Mouse (Mus musculus): ENCODE measurements around the gene Cma2. TPM values are rescaled to one million over a fixed set of nuclear protein-coding genes. Genes with fewer than 3 reads are reported as not detected.

The Cma2 gene
- not detected for polyA plus RNA-seq (2014; fragmentation: Illumina TruSeq; extraction: RNeasy Lipid Tissue Mini Kit (QIAGEN cat#74804); ENCODE audit: low read depth, low replicate concordance)

GRCm38 (mm10) chr14:55950346-55951030 is at the start of gene Cma2:
Gene Cma2, plus strand, starts transcription at chr14:55950980.

GRCm38 (mm10) chr14:55944575-55944974 is 6.2 kb upstream of the Cma2 start, which contains the start of gene Cma1:
Gene Cma1, minus strand, starts transcription at chr14:55944675.

GRCm38 (mm10) chr14:56017671-56018070 is 66.9 kb downstream of the Cma2 start, which contains the start of gene Mcpt1:
Gene Mcpt1, plus strand, starts transcription at chr14:56017971.

Other genes starting within 250 kb of the Cma2 start
- gene Tgm1, start 237.1 kb upstream of the Cma2 start, polyA plus RNA-seq (2014; fragmentation: Illumina TruSeq; extraction: RNeasy Lipid Tissue Mini Kit (QIAGEN cat#74804); ENCODE audit: low read depth, low replicate concordance): 0.21 TPM
- gene Rabggta, start 228.7 kb upstream of the Cma2 start, polyA plus RNA-seq (2014; fragmentation: Illumina TruSeq; extraction: RNeasy Lipid Tissue Mini Kit (QIAGEN cat#74804); ENCODE audit: low read depth, low replicate concordance): 15.7 TPM
- gene Dhrs1, start 205.3 kb upstream of the Cma2 start, polyA plus RNA-seq (2014; fragmentation: Illumina TruSeq; extraction: RNeasy Lipid Tissue Mini Kit (QIAGEN cat#74804); ENCODE audit: low read depth, low replicate concordance): 55.4 TPM
- gene Nop9, start 205.3 kb upstream of the Cma2 start, polyA plus RNA-seq (2014; fragmentation: Illumina TruSeq; extraction: RNeasy Lipid Tissue Mini Kit (QIAGEN cat#74804); ENCODE audit: low read depth, low replicate concordance): 10.6 TPM
- 6.6 TPM for gene Cideb, start 192.5 kb upstream of the Cma2 start, polyA plus RNA-seq (2014; fragmentation: Illumina TruSeq; extraction: RNeasy Lipid Tissue Mini Kit (QIAGEN cat#74804); ENCODE audit: low read depth, low replicate concordance)
- not detected for gene Ltb4r2, start 189.6 kb upstream of the Cma2 start, polyA plus RNA-seq (2014; fragmentation: Illumina TruSeq; extraction: RNeasy Lipid Tissue Mini Kit (QIAGEN cat#74804); ENCODE audit: low read depth, low replicate concordance)
- 0.45 TPM for gene Ltb4r1, start 185.0 kb upstream of the Cma2 start, polyA plus RNA-seq (2014; fragmentation: Illumina TruSeq; extraction: RNeasy Lipid Tissue Mini Kit (QIAGEN cat#74804); ENCODE audit: low read depth, low replicate concordance)
- 21.5 TPM for gene Adcy4, start 166.9 kb upstream of the Cma2 start, polyA plus RNA-seq (2014; fragmentation: Illumina TruSeq; extraction: RNeasy Lipid Tissue Mini Kit (QIAGEN cat#74804); ENCODE audit: low read depth, low replicate concordance)
- gene Ripk3, start 162.1 kb upstream of the Cma2 start, polyA plus RNA-seq (2014; fragmentation: Illumina TruSeq; extraction: RNeasy Lipid Tissue Mini Kit (QIAGEN cat#74804); ENCODE audit: low read depth, low replicate concordance): 3.1 TPM
- gene Nfatc4, start 127.8 kb upstream of the Cma2 start, polyA plus RNA-seq (2014; fragmentation: Illumina TruSeq; extraction: RNeasy Lipid Tissue Mini Kit (QIAGEN cat#74804); ENCODE audit: low read depth, low replicate concordance): 5.2 TPM
- gene Nynrin, start 97.0 kb upstream of the Cma2 start, polyA plus RNA-seq (2014; fragmentation: Illumina TruSeq; extraction: RNeasy Lipid Tissue Mini Kit (QIAGEN cat#74804); ENCODE audit: low read depth, low replicate concordance): 3.8 TPM
- gene Cbln3, start 66.6 kb upstream of the Cma2 start, polyA plus RNA-seq (2014; fragmentation: Illumina TruSeq; extraction: RNeasy Lipid Tissue Mini Kit (QIAGEN cat#74804); ENCODE audit: low read depth, low replicate concordance): not detected
- gene Khnyn, start 66.0 kb upstream of the Cma2 start, polyA plus RNA-seq (2014; fragmentation: Illumina TruSeq; extraction: RNeasy Lipid Tissue Mini Kit (QIAGEN cat#74804); ENCODE audit: low read depth, low replicate concordance): 13.0 TPM
- 150 TPM for gene Sdr39u1, start 50.7 kb upstream of the Cma2 start, polyA plus RNA-seq (2014; fragmentation: Illumina TruSeq; extraction: RNeasy Lipid Tissue Mini Kit (QIAGEN cat#74804); ENCODE audit: low read depth, low replicate concordance)
- gene Cma1, start 6.3 kb upstream of the Cma2 start, polyA plus RNA-seq (2014; fragmentation: Illumina TruSeq; extraction: RNeasy Lipid Tissue Mini Kit (QIAGEN cat#74804); ENCODE audit: low read depth, low replicate concordance): 2.4 TPM
- gene Mcpt1, start 67.0 kb downstream of the Cma2 start, polyA plus RNA-seq (2014; fragmentation: Illumina TruSeq; extraction: RNeasy Lipid Tissue Mini Kit (QIAGEN cat#74804); ENCODE audit: low read depth, low replicate concordance): not detected
- gene Mcpt9, start 79.5 kb downstream of the Cma2 start, polyA plus RNA-seq (2014; fragmentation: Illumina TruSeq; extraction: RNeasy Lipid Tissue Mini Kit (QIAGEN cat#74804); ENCODE audit: low read depth, low replicate concordance): not detected
- not detected for gene Mcpt2, start 91.1 kb downstream of the Cma2 start, polyA plus RNA-seq (2014; fragmentation: Illumina TruSeq; extraction: RNeasy Lipid Tissue Mini Kit (QIAGEN cat#74804); ENCODE audit: low read depth, low replicate concordance)
- 3.5 TPM for gene Mcpt4, start 111.3 kb downstream of the Cma2 start, polyA plus RNA-seq (2014; fragmentation: Illumina TruSeq; extraction: RNeasy Lipid Tissue Mini Kit (QIAGEN cat#74804); ENCODE audit: low read depth, low replicate concordance)
- gene Mcpt8, start 134.3 kb downstream of the Cma2 start, polyA plus RNA-seq (2014; fragmentation: Illumina TruSeq; extraction: RNeasy Lipid Tissue Mini Kit (QIAGEN cat#74804); ENCODE audit: low read depth, low replicate concordance): not detected
- not detected for gene Ctsg, start 151.6 kb downstream of the Cma2 start, polyA plus RNA-seq (2014; fragmentation: Illumina TruSeq; extraction: RNeasy Lipid Tissue Mini Kit (QIAGEN cat#74804); ENCODE audit: low read depth, low replicate concordance)
- not detected for gene Gzme, start 169.6 kb downstream of the Cma2 start, polyA plus RNA-seq (2014; fragmentation: Illumina TruSeq; extraction: RNeasy Lipid Tissue Mini Kit (QIAGEN cat#74804); ENCODE audit: low read depth, low replicate concordance)
- gene Gzmd, start 181.6 kb downstream of the Cma2 start, polyA plus RNA-seq (2014; fragmentation: Illumina TruSeq; extraction: RNeasy Lipid Tissue Mini Kit (QIAGEN cat#74804); ENCODE audit: low read depth, low replicate concordance): not detected
- gene Gzmg, start 208.6 kb downstream of the Cma2 start, polyA plus RNA-seq (2014; fragmentation: Illumina TruSeq; extraction: RNeasy Lipid Tissue Mini Kit (QIAGEN cat#74804); ENCODE audit: low read depth, low replicate concordance): not detected
- gene Gzmn, start 223.6 kb downstream of the Cma2 start, polyA plus RNA-seq (2014; fragmentation: Illumina TruSeq; extraction: RNeasy Lipid Tissue Mini Kit (QIAGEN cat#74804); ENCODE audit: low read depth, low replicate concordance): not detected